Comparison of ENCODE assay signal across 16 mouse cellular contexts in genomic region chr8:117254496-117254895, GRCm38 (mm10).
"Had no signal": no experiment of that assay in that cellular context is flagged by ENCODE, and none has a peak within 500 bp of the region (broad histone marks: within the 10 kb centered on the region; RNA-seq: fewer than 3 reads in every experiment).

No protein-coding gene starts in this region.

- H3K9ac ChIP-seq: neural tube, embryonic 12.5 days; neural tube, embryonic 13.5 days; neural tube, embryonic 15.5 days; stomach, embryonic 15.5 days had no signal

- H3K27ac ChIP-seq: neural tube, embryonic 12.5 days; neural tube, embryonic 13.5 days; neural tube, embryonic 15.5 days; stomach, embryonic 15.5 days had no signal

- H3K36me3 ChIP-seq: neural tube, embryonic 12.5 days; neural tube, embryonic 13.5 days; neural tube, embryonic 15.5 days; stomach, embryonic 15.5 days had no signal

- H3K4me2 ChIP-seq: neural tube, embryonic 12.5 days; neural tube, embryonic 13.5 days; neural tube, embryonic 15.5 days; stomach, embryonic 15.5 days had no signal

- DNase-seq: retina, postnatal 1 day; right cerebral cortex, adult 18-20 months; right cerebral cortex, postnatal 14 days; right cerebral cortex, postnatal 25 days; right cerebral cortex, postnatal 4 days; spleen, adult 18-20 months; thymus, adult 18-20 months; thymus, adult 2 months; thymus, postnatal 14 days; thymus, postnatal 25 days; thymus, postnatal 36 days; thymus, postnatal 4 days had no signal

- H3K4me3 ChIP-seq: neural tube, embryonic 12.5 days; neural tube, embryonic 13.5 days; neural tube, embryonic 15.5 days; stomach, embryonic 15.5 days had no signal

- H3K9me3 ChIP-seq: neural tube, embryonic 12.5 days; neural tube, embryonic 13.5 days; neural tube, embryonic 15.5 days; stomach, embryonic 15.5 days had no signal

- H3K27me3 ChIP-seq: neural tube, embryonic 12.5 days; neural tube, embryonic 13.5 days; neural tube, embryonic 15.5 days; stomach, embryonic 15.5 days had no signal
